Mouse (Mus musculus) spleen, adult 2 months (tissue): ENCODE data around the gene Myog. TPM values are rescaled to one million over a fixed set of nuclear protein-coding genes. Genes with fewer than 3 reads are reported as not detected.
A peak's percentile ranks its signal among the peaks of the same experiment; 100 is the strongest.

Source experiments
- DNase-seq, 2 experiments: peaks; one replicate each; pipeline versions ENCODE4 v3.0.0 to v3.0.0-alpha.2; 2012 to 2021; ENCODE audit warnings: low spot score in 2 of 2, low read depth in 1 of 2
- H3K27ac ChIP-seq: fragments of 200-500 bp; 2 replicates; pipeline ENCODE4 v1.5.1; 2012; ENCODE audit warnings: low read length, inconsistent platforms; ENCODE audit not compliant: insufficient read depth
- H3K27me3 ChIP-seq: fragments of 200-500 bp; 2 replicates; pipeline ENCODE4 v1.6.1; 2012; ENCODE audit warnings: mild to moderate bottlenecking, moderate library complexity, low read length, inconsistent platforms; ENCODE audit not compliant: control insufficient read depth, insufficient read depth
- H3K36me3 ChIP-seq: fragments of 200-500 bp; 2 replicates; pipeline ENCODE4 v1.6.1; 2012; ENCODE audit warnings: mild to moderate bottlenecking, low read length, inconsistent platforms; ENCODE audit not compliant: control insufficient read depth, insufficient read depth
- H3K4me1 ChIP-seq: fragments of 200-500 bp; 2 replicates; pipeline ENCODE4 v1.6.1; 2011; ENCODE audit warnings: inconsistent platforms; ENCODE audit not compliant: control insufficient read depth, insufficient read depth, insufficient read length
- H3K4me3 ChIP-seq: fragments of 200-500 bp; 2 replicates; pipeline ENCODE4 v1.5.1; 2011; ENCODE audit warnings: mild to moderate bottlenecking, inconsistent platforms; ENCODE audit not compliant: insufficient read depth, insufficient read length; ENCODE audit errors: extremely low read depth
- CTCF ChIP-seq: fragments of 200-500 bp; IDR thresholded peaks from 2 replicates; pipeline ENCODE4 v1.5.1; 2011; ENCODE audit warnings: mild to moderate bottlenecking, inconsistent platforms; ENCODE audit not compliant: insufficient read depth, insufficient read length, insufficient replicate concordance; ENCODE audit errors: extremely low read depth
- POLR2A ChIP-seq: fragments of 200-500 bp; IDR thresholded peaks from 2 replicates; pipeline ENCODE4 v1.6.1; 2011; ENCODE audit warnings: low read depth, low read length, inconsistent platforms
- WGBS: fragments of 180-500 bp; shearing (Covaris S2); methylation state at CpG from one replicate; pipeline ENCODE4 v1.1.7; 2018; 5-methylcytosine and 5-hydroxymethylcytosine counted together
- polyA plus RNA-seq: library from polyadenylated mRNA; depleted of rRNA; stranded (reverse); fragments of >200 nt; gene quantifications from 2 replicates; pipeline ENCODE4 v1.2.3, GENCODE M21; 2012; rRNA removed

The Myog gene
- not detected in 2 replicates for polyA plus RNA-seq

DNA sequence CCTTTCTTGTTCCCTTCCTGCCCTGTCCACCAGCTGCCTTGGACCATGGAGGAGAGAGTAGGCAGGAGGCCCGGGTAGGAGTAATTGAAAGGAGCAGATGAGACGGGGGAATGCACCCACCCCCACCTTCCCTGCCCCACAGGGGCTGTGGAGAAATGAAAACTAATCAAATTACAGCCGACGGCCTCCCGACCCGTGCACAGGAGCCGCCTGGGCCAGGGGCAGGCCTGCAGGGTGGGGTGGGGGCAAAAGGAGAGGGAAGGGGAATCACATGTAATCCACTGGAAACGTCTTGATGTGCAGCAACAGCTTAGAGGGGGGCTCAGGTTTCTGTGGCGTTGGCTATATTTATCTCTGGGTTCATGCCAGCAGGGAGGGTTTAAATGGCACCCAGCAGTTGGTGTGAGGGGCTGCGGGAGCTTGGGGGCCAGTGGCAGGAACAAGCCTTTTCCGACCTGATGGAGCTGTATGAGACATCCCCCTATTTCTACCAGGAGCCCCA lies at the start of gene Myog:
Gene Myog (plus strand): TSS at position 392 of the 502 bp plus-strand sequence.
- TF ChIP-seq CTCF (no peak), POLR2A (no peak)
- DNase-seq = no peak
- Histone ChIP-seq H3K4me3 (no peak within 1 kb of the TSS), H3K27ac (no peak within 1 kb of the TSS), H3K27me3 (no peaks in the 10 kb centered on the region), H3K4me1 (no peaks in the 10 kb centered on the region), H3K36me3 (no peaks in the 10 kb centered on the region)
- WGBS = 64% methylated on average over 11 of the region's 11 CpGs

DNA sequence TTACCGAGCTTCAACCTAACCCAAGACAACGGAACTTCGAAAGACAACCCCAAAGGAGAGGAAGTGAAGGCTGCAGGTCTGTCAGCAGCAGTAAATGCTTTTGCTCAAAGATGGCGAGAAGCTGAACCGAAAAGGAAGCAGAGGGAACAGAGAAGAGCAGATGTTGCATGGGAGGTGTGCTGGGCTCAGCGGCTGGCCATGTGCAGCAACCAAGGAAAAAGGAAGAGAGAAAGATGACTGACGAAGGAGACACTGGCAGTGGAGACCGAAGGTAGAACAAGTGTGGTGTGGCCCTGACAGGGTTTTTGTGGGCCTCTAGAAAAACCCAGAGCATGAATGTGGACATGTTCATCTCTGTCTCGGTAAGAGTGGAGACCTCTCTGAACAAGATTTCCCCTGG lies 49.1 kb upstream of the Myog start:
- Histone ChIP-seq H3K27ac (no peak overlapping the region), H3K4me3 (no peak overlapping the region), H3K27me3 (peaks cover under 1% of the 10 kb centered on the region; the same call in 1 of the 2 replicates), H3K36me3 (no peaks in the 10 kb centered on the region), H3K4me1 (peaks cover 3% of the 10 kb centered on the region; the same call in 1 of the 2 replicates)
- DNase-seq = no peak
- no peak for TF ChIP-seq POLR2A
- TF ChIP-seq CTCF = no peak
- 16% methylated on average over 9 of the region's 9 CpGs for WGBS

DNA sequence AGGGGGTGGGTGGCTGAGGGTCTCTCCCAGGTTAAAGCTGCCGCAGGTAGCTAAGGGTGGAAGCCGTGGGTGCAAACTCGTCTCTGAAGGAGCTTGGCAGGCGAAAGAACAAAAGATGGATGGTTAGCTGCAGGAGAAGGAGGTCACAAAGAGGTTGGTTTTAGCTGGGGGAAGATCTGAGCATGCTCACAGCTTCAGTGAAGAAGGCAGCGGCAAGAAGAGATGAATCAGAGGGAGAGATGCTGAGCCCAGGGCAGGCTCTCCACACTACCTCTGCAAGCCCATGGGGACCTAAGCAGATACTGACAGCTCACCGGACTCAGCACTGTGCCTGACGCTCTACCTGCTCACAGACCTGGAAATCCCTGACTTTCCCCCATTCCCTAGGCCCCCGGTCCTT lies 48.5 kb upstream of the Myog start:
- no peaks in the 10 kb centered on the region for H3K27me3 ChIP-seq
- TF ChIP-seq CTCF (no peak), POLR2A (no peak)
- DNase-seq = no peak
- peaks cover 3% of the 10 kb centered on the region; the same call in 1 of the 2 replicates for H3K4me1 ChIP-seq
- H3K4me3 ChIP-seq = no peak overlapping the region
- H3K27ac ChIP-seq = no peak overlapping the region
- 86% methylated on average over 8 of the region's 8 CpGs for WGBS
- no peaks in the 10 kb centered on the region for H3K36me3 ChIP-seq

DNA sequence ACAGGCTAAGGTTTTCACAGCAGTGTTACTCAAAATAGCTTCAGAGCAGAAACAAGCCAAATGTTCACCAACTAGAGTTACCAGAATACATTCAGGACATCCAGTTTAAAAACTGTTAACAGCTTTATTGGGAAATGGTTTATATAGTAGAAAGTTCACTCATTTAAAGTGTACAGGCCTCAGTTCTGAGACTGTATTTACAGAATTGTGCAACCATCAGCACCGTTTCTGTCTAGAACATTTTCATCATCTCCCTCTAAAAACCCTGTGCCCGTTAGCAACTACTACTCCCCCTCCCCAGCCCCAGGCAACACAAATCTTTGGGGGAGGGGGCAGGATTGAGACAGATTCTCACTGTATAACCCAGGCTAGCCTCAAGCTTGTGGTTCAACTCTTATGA lies 47.5 kb upstream of the Myog start:
- H3K27me3 ChIP-seq = no peaks in the 10 kb centered on the region
- TF ChIP-seq CTCF = no peak
- TF ChIP-seq POLR2A = no peak
- no peak overlapping the region for H3K27ac ChIP-seq
- no peak for DNase-seq
- 81% methylated on average over 2 of the region's 2 CpGs for WGBS
- no peak overlapping the region for H3K4me3 ChIP-seq
- peaks cover 3% of the 10 kb centered on the region; the same call in 1 of the 2 replicates for H3K4me1 ChIP-seq
- H3K36me3 ChIP-seq = no peaks in the 10 kb centered on the region

DNA sequence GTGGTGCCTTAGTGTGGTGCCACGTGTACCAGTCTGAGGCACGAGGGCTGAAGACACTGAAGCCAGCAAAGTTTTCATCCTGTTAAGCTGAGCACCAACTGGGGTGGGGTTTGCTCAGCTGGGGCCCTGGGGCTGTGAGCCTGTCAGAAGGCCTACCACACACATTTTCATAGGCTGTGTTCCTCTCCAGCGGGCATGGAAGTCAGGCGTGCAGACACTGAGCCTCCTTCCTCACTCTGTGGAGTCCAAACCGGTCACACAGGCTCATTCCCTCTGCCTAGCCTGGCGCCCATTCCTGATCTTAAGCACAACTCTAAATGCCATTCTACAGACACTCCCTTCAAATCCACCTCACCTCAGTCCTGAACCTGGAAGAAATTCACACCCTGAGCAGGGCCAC lies 46.3 kb upstream of the Myog start:
- H3K27ac ChIP-seq = no peak overlapping the region
- H3K36me3 ChIP-seq = no peaks in the 10 kb centered on the region
- DNase-seq = no peak
- H3K4me3 ChIP-seq = no peak overlapping the region
- TF ChIP-seq CTCF = no peak
- TF ChIP-seq POLR2A = no peak
- 52% methylated on average over 6 of the region's 6 CpGs for WGBS
- H3K4me1 ChIP-seq = peaks cover 3% of the 10 kb centered on the region; the same call in 1 of the 2 replicates
- no peaks in the 10 kb centered on the region for H3K27me3 ChIP-seq

DNA sequence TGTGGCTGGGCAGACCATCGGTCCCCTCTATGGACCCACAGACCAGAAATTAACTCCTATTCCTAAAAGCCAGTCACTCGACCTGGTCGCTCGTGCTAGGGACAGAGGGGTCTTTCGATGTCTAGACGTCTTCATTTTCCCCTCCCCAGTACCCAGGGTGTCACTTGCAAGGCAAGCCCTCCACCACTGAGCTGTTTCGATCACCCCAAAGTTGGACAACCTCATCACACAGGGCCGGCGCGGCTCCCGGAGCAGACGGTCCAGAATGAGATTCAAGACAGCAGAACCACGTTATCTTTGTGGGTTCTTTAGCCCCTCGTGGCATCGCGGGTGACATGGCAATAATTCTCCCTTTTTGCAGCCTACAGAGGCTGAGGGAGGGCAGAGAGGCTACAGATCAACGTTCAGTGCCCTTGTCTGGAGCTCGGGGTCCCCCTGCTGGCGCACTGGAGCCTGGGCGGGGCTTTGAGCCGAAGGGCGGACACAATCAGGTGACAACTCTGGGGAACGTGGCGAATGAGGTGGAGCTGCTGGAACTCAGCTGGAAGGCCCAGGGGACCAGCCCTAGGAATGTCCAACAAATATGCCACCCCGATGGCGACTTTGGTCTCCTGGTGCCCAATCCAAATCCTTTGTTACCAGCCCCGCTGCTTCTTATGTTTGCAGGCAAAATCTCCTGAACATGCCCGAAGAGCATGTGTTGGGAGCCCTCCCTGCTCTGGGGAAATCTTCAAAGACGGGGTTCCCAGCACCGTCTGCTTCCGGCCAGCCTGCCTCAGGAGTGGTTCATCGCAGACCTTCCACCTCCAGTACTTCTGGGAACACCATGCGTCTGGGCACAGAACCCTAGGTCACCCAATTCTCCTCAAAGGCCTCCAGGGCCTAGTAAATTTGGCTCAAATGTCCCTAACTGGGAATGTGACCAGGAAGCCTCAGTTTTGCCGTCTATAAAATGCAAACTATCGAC lies 45.6 kb upstream of the Myog start:
- no peak overlapping the region for H3K4me3 ChIP-seq
- H3K27ac ChIP-seq = no peak overlapping the region
- H3K4me1 ChIP-seq = peaks cover 3% of the 10 kb centered on the region; the same call in 1 of the 2 replicates
- 26% methylated on average over 35 of the region's 35 CpGs for WGBS
- H3K36me3 ChIP-seq = no peaks in the 10 kb centered on the region
- TF ChIP-seq POLR2A = no peak
- peak; percentile 85 for TF ChIP-seq CTCF
- no peaks in the 10 kb centered on the region for H3K27me3 ChIP-seq
- peak; percentile 28 to 77 for DNase-seq

DNA sequence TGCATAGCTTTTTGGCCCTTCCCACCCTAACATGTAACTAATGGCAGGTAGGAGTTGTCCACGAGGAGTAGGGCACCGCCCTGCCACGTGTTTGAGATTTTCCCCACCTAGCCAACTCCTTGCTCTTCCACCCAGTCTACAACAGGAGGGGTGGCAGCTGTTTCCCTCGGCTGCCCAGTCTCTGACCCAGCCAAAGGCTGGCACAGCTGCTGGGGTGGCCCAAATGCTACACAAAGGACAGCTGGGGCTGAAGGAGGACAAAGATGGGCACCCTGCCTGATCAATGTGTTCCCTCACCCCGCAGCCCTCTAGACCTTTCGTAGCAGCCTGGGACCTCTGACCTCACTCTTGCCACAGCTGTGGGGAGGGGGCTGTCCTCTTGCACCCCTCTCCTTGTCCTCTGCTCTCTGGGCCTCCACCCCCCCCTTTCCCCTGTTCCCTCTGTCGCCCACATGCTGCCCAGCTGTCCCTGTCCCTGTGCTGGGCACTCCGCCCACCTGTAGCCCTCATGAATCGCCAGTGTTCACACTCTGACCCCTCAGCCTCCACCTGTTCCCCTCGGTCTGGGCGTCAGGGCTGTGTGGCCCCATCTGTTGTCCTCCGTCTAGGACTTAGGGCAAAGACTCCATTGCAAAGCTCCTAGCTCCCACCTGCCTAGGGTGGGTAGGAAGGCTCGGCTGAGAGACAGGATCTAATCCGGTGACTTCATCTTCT lies 44.6 kb upstream of the Myog start:
- H3K4me3 ChIP-seq = no peak overlapping the region
- 85% methylated on average over 14 of the region's 14 CpGs for WGBS
- H3K27ac ChIP-seq = no peak overlapping the region
- TF ChIP-seq CTCF = no peak
- TF ChIP-seq POLR2A = no peak
- H3K27me3 ChIP-seq = no peaks in the 10 kb centered on the region
- no peaks in the 10 kb centered on the region for H3K36me3 ChIP-seq
- DNase-seq = no peak
- H3K4me1 ChIP-seq = peaks cover 3% of the 10 kb centered on the region; the same call in 1 of the 2 replicates
